Mouse (Mus musculus): ENCODE data around the gene Sf3a2.

DNA sequence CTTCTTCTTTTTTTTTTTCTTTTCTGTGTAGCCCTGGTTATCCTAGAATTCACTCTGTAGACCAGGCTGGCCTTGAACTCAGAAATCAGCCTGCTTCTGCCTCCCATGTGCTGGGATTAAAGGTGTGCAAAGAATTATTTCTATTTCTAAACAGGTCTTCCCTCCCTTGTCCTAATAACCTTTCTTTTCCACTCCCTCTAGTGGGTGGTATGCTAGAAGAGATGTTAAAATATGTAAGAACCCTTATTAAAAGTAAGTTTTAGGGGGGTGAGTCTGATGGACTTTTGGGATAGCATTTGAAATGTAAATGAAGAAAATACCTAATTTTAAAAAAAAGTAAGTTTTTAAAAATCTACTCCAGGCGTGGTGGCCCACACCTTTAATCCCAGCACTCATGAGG lies 25.3 kb downstream of the Sf3a2 start:
- no peak for TF ChIP-seq POLR2A (IDR thresholded peaks at IDR 0.05; ENCODE audit: insufficient read length, low read depth)
- no peak for TF ChIP-seq CEBPB (IDR thresholded peaks at IDR 0.05; ENCODE audit: insufficient read depth, poor library complexity, severe bottlenecking)
- no peak for TF ChIP-seq MAX (IDR thresholded peaks at IDR 0.05; ENCODE audit: low read depth)
